Mouse (Mus musculus): ENCODE data around the gene Tgfbr2. TPM values are rescaled to one million over a fixed set of nuclear protein-coding genes. Genes with fewer than 3 reads are reported as not detected.

Tgfbr2 gene
- polyA plus RNA-seq, 1 experiment from 2014 or later, result 8.3 TPM

DNA sequence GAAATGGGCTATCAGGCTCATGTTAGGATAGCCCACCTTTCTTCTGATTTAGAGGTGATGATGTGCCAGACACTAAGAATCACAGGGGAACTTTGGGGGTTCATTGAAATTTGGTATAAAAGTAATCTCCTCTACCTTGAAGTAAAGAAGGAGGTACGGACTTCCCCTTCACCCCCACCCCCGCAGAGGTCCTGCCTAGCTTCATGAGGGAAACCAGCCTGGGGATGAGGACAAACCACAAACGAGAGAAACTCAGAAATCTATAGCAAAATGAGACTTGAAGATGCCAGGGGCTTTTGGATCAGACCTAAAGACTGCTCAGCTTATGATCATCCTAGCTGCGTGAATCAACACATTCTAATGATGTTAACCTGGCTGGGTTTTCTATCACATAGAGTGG lies 14.7 kb upstream of the Tgfbr2 start:
- H3K4me3 ChIP-seq, result no peak overlapping the region
- no peak overlapping the region for H3K27ac ChIP-seq
- H3K36me3 ChIP-seq, result no peaks in the 10 kb centered on the region
- no peaks in the 10 kb centered on the region for H3K9me3 ChIP-seq
- no peak for DNase-seq (ENCODE audit: low spot score)
- H3K27me3 ChIP-seq (ENCODE audit: insufficient read depth, poor library complexity, severe bottlenecking), result no peaks in the 10 kb centered on the region
- 83% methylated on average over 4 of the region's 4 CpGs for WGBS
- no peaks in the 10 kb centered on the region for H3K4me1 ChIP-seq (replicated peaks)

- Histone ChIP-seq H3K4me3 (no peak overlapping the region), H3K36me3 (no peaks in the 10 kb centered on the region), H3K27me3 (ENCODE audit: insufficient read depth, poor library complexity, severe bottlenecking) (no peaks in the 10 kb centered on the region), H3K9me3 (no peaks in the 10 kb centered on the region), H3K27ac (no peak overlapping the region), H3K4me1 (replicated peaks) (no peaks in the 10 kb centered on the region)
- WGBS, result 93% methylated on average over 15 of the region's 15 CpGs
- no peak for DNase-seq (ENCODE audit: low spot score)
These were observed 13.9 kb upstream of the Tgfbr2 start for GRCm38 (mm10) chr9:116188952-116189666.

- Histone ChIP-seq H3K4me1 (replicated peaks) (no peaks in the 10 kb centered on the region), H3K4me3 (no peak overlapping the region), H3K27ac (no peak overlapping the region), H3K27me3 (ENCODE audit: insufficient read depth, poor library complexity, severe bottlenecking) (no peaks in the 10 kb centered on the region), H3K9me3 (no peaks in the 10 kb centered on the region), H3K36me3 (no peaks in the 10 kb centered on the region)
- 88% methylated on average over 10 of the region's 10 CpGs for WGBS
- no peak for DNase-seq (ENCODE audit: low spot score)
These were observed 12.1 kb upstream of the Tgfbr2 start for GRCm38 (mm10) chr9:116187181-116187731.

- H3K27ac ChIP-seq, result no peak overlapping the region
- H3K9me3 ChIP-seq, result no peaks in the 10 kb centered on the region
- DNase-seq (ENCODE audit: low spot score), result no peak
- no peak overlapping the region for H3K4me3 ChIP-seq
- no peaks in the 10 kb centered on the region for H3K27me3 ChIP-seq (ENCODE audit: insufficient read depth, poor library complexity, severe bottlenecking)
- 92% methylated on average over 5 of the region's 5 CpGs for WGBS
- H3K36me3 ChIP-seq, result no peaks in the 10 kb centered on the region
- H3K4me1 ChIP-seq (replicated peaks), result no peaks in the 10 kb centered on the region
These were observed 9.7 kb upstream of the Tgfbr2 start for GRCm38 (mm10) chr9:116184903-116185302.

GRCm38 (mm10) chr9:116183035-116183434 lies 7.9 kb upstream of the Tgfbr2 start:
- no peak for DNase-seq (ENCODE audit: low spot score)
- Histone ChIP-seq H3K4me3 (no peak overlapping the region), H3K27ac (no peak overlapping the region), H3K4me1 (replicated peaks) (no peaks in the 10 kb centered on the region), H3K9me3 (no peaks in the 10 kb centered on the region), H3K27me3 (ENCODE audit: insufficient read depth, poor library complexity, severe bottlenecking) (no peaks in the 10 kb centered on the region), H3K36me3 (no peaks in the 10 kb centered on the region)
- WGBS, result 89% methylated on average over 6 of the region's 6 CpGs

GRCm38 (mm10) chr9:116181608-116182007 lies 6.4 kb upstream of the Tgfbr2 start:
- H3K4me1 ChIP-seq (replicated peaks), result no peaks in the 10 kb centered on the region
- 92% methylated on average over 5 of the region's 5 CpGs for WGBS
- peaks cover 9% of the 10 kb centered on the region; the same call in 1 of the 2 replicates for H3K27me3 ChIP-seq (ENCODE audit: insufficient read depth, poor library complexity, severe bottlenecking)
- no peaks in the 10 kb centered on the region for H3K9me3 ChIP-seq
- H3K27ac ChIP-seq, result no peak overlapping the region
- DNase-seq (ENCODE audit: low spot score), result no peak
- no peak overlapping the region for H3K4me3 ChIP-seq
- no peaks in the 10 kb centered on the region for H3K36me3 ChIP-seq

DNA sequence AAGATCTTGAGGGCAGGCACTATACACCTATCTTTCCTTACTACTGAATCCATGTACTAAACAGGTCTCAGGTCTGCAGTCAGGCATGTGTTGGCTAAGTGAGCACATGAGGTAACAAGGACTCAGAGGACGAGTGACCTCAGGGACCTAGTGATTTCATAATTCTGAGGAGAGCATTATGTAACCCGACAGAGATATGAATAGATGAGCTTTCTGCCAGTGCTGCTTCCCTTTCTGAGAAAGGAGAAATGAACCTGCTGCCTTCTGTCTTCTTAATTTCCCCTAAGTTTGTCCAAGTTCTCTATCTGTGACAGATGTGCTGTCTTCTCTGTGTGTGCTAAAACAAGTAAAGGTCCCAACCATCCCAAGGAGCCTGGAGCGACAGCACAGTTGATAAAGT lies 3.0 kb upstream of the Tgfbr2 start:
- no peaks in the 10 kb centered on the region for H3K36me3 ChIP-seq
- H3K4me1 ChIP-seq (replicated peaks), result peaks cover 20% of the 10 kb centered on the region
- DNase-seq (ENCODE audit: low spot score), result no peak
- H3K4me3 ChIP-seq, result no peak overlapping the region
- H3K27ac ChIP-seq, result no peak overlapping the region
- 83% methylated on average over 3 of the region's 3 CpGs for WGBS
- H3K27me3 ChIP-seq (ENCODE audit: insufficient read depth, poor library complexity, severe bottlenecking), result peaks cover 35% of the 10 kb centered on the region
- H3K9me3 ChIP-seq, result no peaks in the 10 kb centered on the region

DNA sequence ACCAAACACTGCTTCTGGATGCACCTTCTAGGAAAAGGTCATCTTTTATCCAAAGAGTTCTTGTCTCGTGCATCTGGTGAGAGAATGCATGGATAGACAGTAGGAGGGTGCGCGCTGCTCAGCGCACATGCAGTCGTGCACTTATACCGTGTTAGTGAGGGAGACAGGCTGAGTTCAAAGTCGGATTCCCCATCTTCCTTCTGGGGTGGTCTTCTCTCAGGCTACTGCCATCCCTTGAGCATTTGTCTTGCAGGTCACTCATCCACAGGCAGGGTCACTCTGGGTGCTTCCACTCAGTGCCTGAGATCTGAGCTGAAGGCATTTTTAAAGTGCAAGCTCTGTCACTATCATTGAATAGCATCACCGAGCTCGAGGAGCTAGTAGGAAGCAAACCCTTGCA lies 1.9 kb upstream of the Tgfbr2 start:
- Histone ChIP-seq H3K27ac (no peak overlapping the region), H3K36me3 (no peaks in the 10 kb centered on the region), H3K27me3 (ENCODE audit: insufficient read depth, poor library complexity, severe bottlenecking) (peaks cover 35% of the 10 kb centered on the region), H3K4me3 (no peak overlapping the region), H3K9me3 (no peaks in the 10 kb centered on the region), H3K4me1 (replicated peaks) (peaks cover 20% of the 10 kb centered on the region)
- 88% methylated on average over 9 of the region's 9 CpGs for WGBS
- DNase-seq (ENCODE audit: low spot score), result no peak

DNA sequence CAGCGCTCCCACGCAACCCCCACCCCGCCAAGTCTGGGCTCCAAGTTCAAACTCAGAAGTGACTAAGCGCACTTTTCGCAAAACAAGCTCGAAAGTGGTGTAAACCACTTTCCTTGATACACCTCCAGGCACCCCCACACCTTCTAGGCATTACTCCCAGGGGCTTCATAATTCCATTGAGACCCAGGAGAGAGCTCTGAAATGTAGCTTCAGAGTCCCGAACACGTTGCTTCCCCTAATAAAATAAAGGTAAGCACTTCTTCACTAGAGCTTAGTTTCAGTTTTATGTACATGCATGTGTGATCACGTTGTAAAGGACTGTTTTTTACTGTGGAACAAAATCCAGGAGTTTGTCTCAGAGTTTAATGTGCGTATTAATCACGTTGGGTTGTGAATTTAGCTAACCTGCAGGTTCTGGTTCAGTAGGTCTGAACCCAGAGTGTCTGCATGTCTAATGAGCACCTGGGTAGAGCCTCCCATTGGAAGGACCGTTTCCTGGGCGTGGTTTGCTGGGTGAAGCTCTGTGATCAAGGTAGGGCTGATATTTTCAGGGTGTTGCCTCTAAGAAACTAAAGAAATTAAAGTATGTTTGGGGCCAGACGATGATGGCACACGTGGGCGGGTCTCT lies 442 bp upstream of the Tgfbr2 start:
- peak overlapping the region; percentile 92 for H3K27ac ChIP-seq
- no peak for DNase-seq (ENCODE audit: low spot score)
- 8% methylated on average over 16 of the region's 16 CpGs for WGBS
- H3K27me3 ChIP-seq (ENCODE audit: insufficient read depth, poor library complexity, severe bottlenecking), result peaks cover 35% of the 10 kb centered on the region
- peak overlapping the region; percentile 80 for H3K4me3 ChIP-seq
- H3K4me1 ChIP-seq (replicated peaks), result peaks cover 24% of the 10 kb centered on the region
- no peaks in the 10 kb centered on the region for H3K9me3 ChIP-seq
- H3K36me3 ChIP-seq, result no peaks in the 10 kb centered on the region

DNA sequence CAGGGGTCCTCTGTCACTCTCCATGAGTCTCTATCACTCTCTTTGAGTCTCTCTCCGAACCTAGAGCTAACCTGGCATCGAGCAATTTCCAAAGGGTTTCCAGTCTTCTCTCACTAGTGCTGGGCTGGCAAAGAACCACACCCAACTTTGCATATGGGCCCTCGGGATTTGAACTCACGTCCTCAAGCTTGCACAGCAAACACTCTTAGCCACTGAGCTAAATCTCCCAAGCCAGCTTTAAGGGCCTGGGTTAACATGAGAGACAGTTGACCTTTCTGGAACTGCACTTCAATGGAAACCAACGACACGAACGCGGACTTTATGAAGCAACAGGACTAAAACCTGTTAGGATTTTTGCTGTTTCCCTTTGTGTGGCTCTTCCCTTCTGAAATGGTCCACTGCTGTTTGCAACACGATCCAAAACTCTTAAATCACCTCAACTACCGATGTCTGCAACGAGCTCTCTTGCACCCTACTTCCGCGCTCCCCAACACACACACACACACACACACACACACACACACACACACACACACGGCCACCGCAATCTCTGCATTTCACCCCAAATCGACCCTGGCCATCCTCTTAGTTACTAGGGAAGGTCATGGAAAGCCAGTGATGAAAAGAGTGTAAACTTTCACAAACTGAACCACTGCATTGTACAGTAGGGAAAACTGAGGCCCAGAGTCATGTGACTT lies 1.5 kb downstream of the Tgfbr2 start:
- H3K27me3 ChIP-seq (ENCODE audit: insufficient read depth, poor library complexity, severe bottlenecking), result peaks cover 35% of the 10 kb centered on the region
- H3K4me1 ChIP-seq (replicated peaks), result peaks cover 38% of the 10 kb centered on the region
- H3K27ac ChIP-seq, result 0 out of 2 replicates have a peak overlapping the region, but pooled peaks have one; percentile 92
- WGBS, result 90% methylated on average over 16 of the region's 16 CpGs
- peak overlapping the region; percentile 80 for H3K4me3 ChIP-seq
- H3K36me3 ChIP-seq, result no peaks in the 10 kb centered on the region
- no peak for DNase-seq (ENCODE audit: low spot score)
- no peaks in the 10 kb centered on the region for H3K9me3 ChIP-seq

GRCm38 (mm10) chr9:116173059-116173458 lies 2.1 kb downstream of the Tgfbr2 start:
- Histone ChIP-seq H3K9me3 (no peaks in the 10 kb centered on the region), H3K4me1 (replicated peaks) (peaks cover 38% of the 10 kb centered on the region), H3K27me3 (ENCODE audit: insufficient read depth, poor library complexity, severe bottlenecking) (peaks cover 35% of the 10 kb centered on the region), H3K4me3 (no peak overlapping the region), H3K27ac (no peak overlapping the region), H3K36me3 (no peaks in the 10 kb centered on the region)
- no peak for DNase-seq (ENCODE audit: low spot score)
- WGBS, result 79% methylated on average over 6 of the region's 6 CpGs

- DNase-seq (ENCODE audit: low spot score), result no peak
- no peaks in the 10 kb centered on the region for H3K36me3 ChIP-seq
- H3K27ac ChIP-seq, result no peak overlapping the region
- H3K4me1 ChIP-seq (replicated peaks), result peaks cover 22% of the 10 kb centered on the region
- 80% methylated on average over 6 of the region's 6 CpGs for whole genome bisulfite sequencing
- no peak overlapping the region for H3K4me3 ChIP-seq
- peaks cover 8% of the 10 kb centered on the region for H3K27me3 ChIP-seq (ENCODE audit: insufficient read depth, poor library complexity, severe bottlenecking)
- no peaks in the 10 kb centered on the region for H3K9me3 ChIP-seq
These were observed 6.1 kb downstream of the Tgfbr2 start for GRCm38 (mm10) chr9:116169067-116169466.
